Comparison of ENCODE assay signal across 9 mouse cellular contexts in the genomic region with DNA sequence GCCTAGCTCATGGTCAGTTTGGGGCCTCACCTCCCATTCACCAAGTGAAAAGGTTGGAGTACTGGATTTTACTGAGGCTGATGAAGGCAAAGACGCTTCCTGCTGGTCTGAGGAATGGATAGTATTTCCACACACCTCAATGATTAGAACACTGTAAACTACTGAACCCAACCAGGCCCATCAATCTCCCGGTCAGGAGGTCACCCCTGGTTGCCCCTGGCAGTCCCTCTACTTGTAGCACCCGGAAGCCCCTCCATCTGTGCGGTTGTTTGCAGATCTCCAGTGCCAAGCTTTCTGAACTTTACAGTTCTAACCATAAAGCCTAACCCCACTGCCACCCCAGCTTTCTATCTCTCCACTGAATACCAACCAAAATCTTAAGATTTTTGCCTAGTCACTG. TPM values are rescaled to one million over a fixed set of nuclear protein-coding genes. Genes with fewer than 3 reads are reported as not detected.
DNase-seq lines count a peak whose midpoint lies in the region; ATAC-seq and TF ChIP-seq lines count a peak whose summit lies in the region.
"Had no signal": no experiment of that assay in that cellular context is flagged by ENCODE, and none has a peak within 500 bp of the region (broad histone marks: within the 10 kb centered on the region; RNA-seq: fewer than 3 reads in every experiment).

No protein-coding gene starts in this region.

- H3K36me3 ChIP-seq in heart, postnatal 0 days (replicated peaks; ENCODE audit: control insufficient read depth, insufficient read depth, low read length), result no peaks in the 10 kb centered on the region
- no peaks in the 10 kb centered on the region for H3K36me3 ChIP-seq in embryonic facial prominence, embryonic 11.5 days (replicated peaks; ENCODE audit: control insufficient read depth, insufficient read depth, low read depth, low read length)
- H3K36me3 ChIP-seq in forebrain, embryonic 15.5 days, result no peaks in the 10 kb centered on the region
- no peaks in the 10 kb centered on the region for H3K36me3 ChIP-seq in limb, embryonic 15.5 days

- no peak for DNase-seq in heart, postnatal 0 days (ENCODE audit: low spot score)
- DNase-seq in heart, postnatal 14 days, result no peak
- DNase-seq in embryonic facial prominence, embryonic 11.5 days (ENCODE audit: low spot score), result no peak
- DNase-seq in right cerebral cortex, postnatal 25 days, result no peak
- DNase-seq in Muller cell, postnatal 12 days (ENCODE audit: inconsistent ontology term), result no peak
- DNase-seq: lung, adult 2 months had no signal

- 73% methylated on average over 4 of the region's 4 CpGs for WGBS in heart, postnatal 0 days
- WGBS in embryonic facial prominence, embryonic 11.5 days, result 54% methylated on average over 4 of the region's 4 CpGs
- 77% methylated on average over 4 of the region's 4 CpGs for WGBS in forebrain, embryonic 15.5 days
- WGBS in limb, embryonic 15.5 days, result 36% methylated on average over 4 of the region's 4 CpGs

- no peaks in the 10 kb centered on the region for H3K27me3 ChIP-seq in heart, postnatal 0 days (ENCODE audit: control insufficient read depth, insufficient read depth, low read length)
- no peaks in the 10 kb centered on the region for H3K27me3 ChIP-seq in embryonic facial prominence, embryonic 11.5 days (ENCODE audit: control insufficient read depth, insufficient read depth, low read length)
- no peaks in the 10 kb centered on the region for H3K27me3 ChIP-seq in forebrain, embryonic 15.5 days
- no peaks in the 10 kb centered on the region for H3K27me3 ChIP-seq in limb, embryonic 15.5 days

- H3K4me1 ChIP-seq in heart, postnatal 0 days (ENCODE audit: control insufficient read depth, insufficient read depth), result peaks cover 5% of the 10 kb centered on the region; the same call in 1 of the 2 replicates
- H3K4me1 ChIP-seq in embryonic facial prominence, embryonic 11.5 days (ENCODE audit: control insufficient read depth, insufficient read depth, low read length), result no peaks in the 10 kb centered on the region
- peaks cover 8% of the 10 kb centered on the region; the same call in 1 of the 2 replicates for H3K4me1 ChIP-seq in forebrain, embryonic 15.5 days
- H3K4me1 ChIP-seq in limb, embryonic 15.5 days, result peaks cover 10% of the 10 kb centered on the region; the same call in 1 of the 2 replicates

- H3K27ac ChIP-seq in heart, postnatal 0 days (ENCODE audit: low read depth), result no peak overlapping the region
- H3K27ac ChIP-seq in embryonic facial prominence, embryonic 11.5 days (replicated peaks; ENCODE audit: low read depth, low read length), result no peak overlapping the region
- H3K27ac ChIP-seq in forebrain, embryonic 15.5 days (replicated peaks), result no peak overlapping the region
- 0 out of 2 replicates have a peak overlapping the region, but pooled peaks have one; percentile 71 for H3K27ac ChIP-seq in limb, embryonic 15.5 days

- no peaks in the 10 kb centered on the region for H3K9me3 ChIP-seq in heart, postnatal 0 days (replicated peaks; ENCODE audit: control insufficient read depth, low read length)
- H3K9me3 ChIP-seq in embryonic facial prominence, embryonic 11.5 days (replicated peaks; ENCODE audit: control insufficient read depth, low read length), result no peaks in the 10 kb centered on the region
- H3K9me3 ChIP-seq in forebrain, embryonic 15.5 days, result no peaks in the 10 kb centered on the region
- H3K9me3 ChIP-seq in limb, embryonic 15.5 days, result no peaks in the 10 kb centered on the region

- ATAC-seq in heart, postnatal 0 days (ENCODE audit: insufficient read depth, low read depth), result no peak
- ATAC-seq in embryonic facial prominence, embryonic 11.5 days (replicated peaks; ENCODE audit: insufficient number of reproducible peaks, low FRiP score, low TSS enrichment, low read depth), result peak; percentile 8; the same call in 1 of the 2 replicates
- no peak for ATAC-seq in forebrain, embryonic 15.5 days (replicated peaks)
- no peak for ATAC-seq in limb, embryonic 15.5 days (ENCODE audit: insufficient number of reproducible peaks, low FRiP score, low TSS enrichment, low read depth)
- ATAC-seq in megakaryocyte progenitor cell, adult 5-6 weeks (replicated peaks; ENCODE audit: poor library complexity), result no peak

- H3K4me3 ChIP-seq in heart, postnatal 0 days (ENCODE audit: low read depth, low read length), result peak overlapping the region; percentile 37; the same call in 1 of the 2 replicates
- H3K4me3 ChIP-seq in embryonic facial prominence, embryonic 11.5 days (ENCODE audit: low read depth, low read length), result no peak overlapping the region
- H3K4me3 ChIP-seq in forebrain, embryonic 15.5 days, result peak overlapping the region; percentile 24; the same call in 1 of the 2 replicates
- H3K4me3 ChIP-seq in limb, embryonic 15.5 days, result peak overlapping the region; percentile 37

- no peak overlapping the region for H3K9ac ChIP-seq in heart, postnatal 0 days (replicated peaks; ENCODE audit: low read depth, low read length)
- peak overlapping the region; percentile 54 for H3K9ac ChIP-seq in embryonic facial prominence, embryonic 11.5 days (replicated peaks; ENCODE audit: low read length)
- H3K9ac ChIP-seq in forebrain, embryonic 15.5 days (replicated peaks), result no peak overlapping the region
- 0 out of 2 replicates have a peak overlapping the region, but pooled peaks have one; percentile 40 for H3K9ac ChIP-seq in limb, embryonic 15.5 days

- no peak for TF ChIP-seq CTCF in heart, postnatal 0 days (IDR thresholded peaks at IDR 0.05; ENCODE audit: low read depth)

- peak overlapping the region; percentile 63; the same call in 1 of the 2 replicates for H3K4me2 ChIP-seq in heart, postnatal 0 days (ENCODE audit: low read depth, low read length)
- H3K4me2 ChIP-seq in embryonic facial prominence, embryonic 11.5 days (ENCODE audit: low read depth, low read length), result peak overlapping the region; percentile 46
- H3K4me2 ChIP-seq in forebrain, embryonic 15.5 days (replicated peaks), result peak overlapping the region; percentile 40
- H3K4me2 ChIP-seq in limb, embryonic 15.5 days, result peak overlapping the region; percentile 57

- no peak for TF ChIP-seq EP300 in heart, postnatal 0 days (IDR thresholded peaks at IDR 0.05; ENCODE audit: low read depth)

- intact Hi-C loops in heart, postnatal 14 days (cut with DNase I), result loop anchor here (10.0 kb wide), 2 partner anchors 194 to 704 kb away; partner anchors contain the start of genes Cops2 and Galk2

RNA-seq across cellular contexts. Expression of gene Eid1, which starts 11.7 kb away (rescaled TPM):
- total RNA-seq in heart, postnatal 0 days (2014; rRNA removed; ENCODE audit: low replicate concordance), result 70.4 and 83.6 TPM in 2 replicates
- polyA plus RNA-seq in heart, postnatal 0 days (2015; fragmentation: Nextera tagmentation; extraction: Ambion mirVana), result 80.7 and 87.4 TPM in 2 replicates
- 10 to 100 TPM; 57.6 to 59.5 TPM for total RNA-seq in heart, postnatal 14 days (2021)
- 332 and 336 TPM in 2 replicates for polyA plus RNA-seq in embryonic facial prominence, embryonic 11.5 days (2014; fragmentation: Nextera tagmentation; extraction: Ambion mirVana)
- 314 and 348 TPM in 2 replicates for polyA plus RNA-seq in forebrain, embryonic 15.5 days (2015; fragmentation: Nextera tagmentation; extraction: Ambion mirVana)
- polyA plus RNA-seq in limb, embryonic 15.5 days (2015; fragmentation: Nextera tagmentation; extraction: Ambion mirVana), result 145 and 190 TPM in 2 replicates
- 74.1 and 74.9 TPM in 2 replicates for total RNA-seq in megakaryocyte progenitor cell, adult 5-6 weeks (2015)
- 115 and 118 TPM in 2 replicates for total RNA-seq in megakaryocyte progenitor cell, adult 5-6 weeks (2017)

RNA-seq across cellular contexts. Expression of gene Cep152, which starts 36.2 kb away (rescaled TPM):
- total RNA-seq in heart, postnatal 0 days (2014; rRNA removed; ENCODE audit: low replicate concordance), result 1.5 and 2.2 TPM in 2 replicates
- polyA plus RNA-seq in heart, postnatal 0 days (2015; fragmentation: Nextera tagmentation; extraction: Ambion mirVana), result 1.2 and 1.3 TPM in 2 replicates
- 1 to 10 TPM; 2.1 TPM for total RNA-seq in heart, postnatal 14 days (2021)
- 8.6 and 8.7 TPM in 2 replicates for polyA plus RNA-seq in embryonic facial prominence, embryonic 11.5 days (2014; fragmentation: Nextera tagmentation; extraction: Ambion mirVana)
- 4.4 and 4.5 TPM in 2 replicates for polyA plus RNA-seq in forebrain, embryonic 15.5 days (2015; fragmentation: Nextera tagmentation; extraction: Ambion mirVana)
- polyA plus RNA-seq in limb, embryonic 15.5 days (2015; fragmentation: Nextera tagmentation; extraction: Ambion mirVana), result 6.3 and 6.6 TPM in 2 replicates
- 6.4 and 7.1 TPM in 2 replicates for total RNA-seq in megakaryocyte progenitor cell, adult 5-6 weeks (2015)
- total RNA-seq in megakaryocyte progenitor cell, adult 5-6 weeks (2017), result 19.3 and 20.6 TPM in 2 replicates

Comparison
In these comparisons a context has a peak if more than half of its experiments do, and no peak if none do; other contexts are left out.
1. H3K9ac ChIP-seq: peak in embryonic facial prominence, embryonic 11.5 days (single experiment) and limb, embryonic 15.5 days (single experiment); none in heart, postnatal 0 days (single experiment) and forebrain, embryonic 15.5 days (single experiment).
2. Peak in every context shown above with its lines, with median percentiles within 50 percentile points of each other: H3K4me2 ChIP-seq.